Mouse (Mus musculus) kidney, adult 2 months (tissue): ENCODE data around the gene Ldlrap1. TPM values are rescaled to one million over a fixed set of nuclear protein-coding genes. Genes with fewer than 3 reads are reported as not detected.

Experiments used
- DNase-seq: peaks from one replicate; pipeline ENCODE4 v3.0.0; 2021
- H3K27ac ChIP-seq: fragments of 200-500 bp; 2 replicates; pipeline ENCODE4 v1.5.1; 2012; ENCODE audit warnings: low read depth, low read length, control low read depth, inconsistent platforms; ENCODE audit not compliant: insufficient read depth
- H3K27me3 ChIP-seq: fragments of 200-500 bp; replicated peaks from 2 replicates; pipeline ENCODE4 v1.6.1; 2012; ENCODE audit warnings: mild to moderate bottlenecking, moderate library complexity, low read length, inconsistent platforms; ENCODE audit not compliant: control insufficient read depth, insufficient read depth
- H3K36me3 ChIP-seq: fragments of 200-500 bp; 2 replicates; pipeline ENCODE4 v1.6.1; 2012; ENCODE audit warnings: mild to moderate bottlenecking, moderate library complexity, low read length, inconsistent platforms; ENCODE audit not compliant: control insufficient read depth, insufficient read depth
- H3K4me1 ChIP-seq: fragments of 200-500 bp; 2 replicates; pipeline ENCODE4 v1.6.1; 2011; ENCODE audit warnings: low read length; ENCODE audit not compliant: control insufficient read depth, insufficient read depth
- H3K4me3 ChIP-seq: fragments of 200-500 bp; 2 replicates; pipeline ENCODE4 v1.5.1; 2011; ENCODE audit warnings: mild to moderate bottlenecking, low read depth, low read length, control low read depth; ENCODE audit not compliant: insufficient read depth
- CTCF ChIP-seq: fragments of 200-500 bp; conservative IDR thresholded peaks from 2 replicates; pipeline ENCODE4 v1.5.1; 2011; ENCODE audit warnings: low read depth, mild to moderate bottlenecking, control low read depth, low read length, moderate library complexity, mixed read lengths; ENCODE audit not compliant: insufficient read depth, insufficient read length
- POLR2A ChIP-seq: fragments of 200-500 bp; IDR thresholded peaks from one replicate; pipeline ENCODE4 v1.6.1; 2011; ENCODE audit warnings: low read depth, low read length, control low read depth
- WGBS: fragments of 180-500 bp; shearing (Covaris S2); methylation state at CpG from one replicate; pipeline ENCODE4 v1.1.7; 2018; 5-methylcytosine and 5-hydroxymethylcytosine counted together
- polyA plus RNA-seq: library from polyadenylated mRNA; depleted of rRNA; stranded (reverse); fragments of >200 nt; gene quantifications from 2 replicates; pipeline ENCODE4 v1.2.3, GENCODE M21; 2012

Gene Ldlrap1
- polyA plus RNA-seq, 1 experiment = 22.0 TPM

DNA sequence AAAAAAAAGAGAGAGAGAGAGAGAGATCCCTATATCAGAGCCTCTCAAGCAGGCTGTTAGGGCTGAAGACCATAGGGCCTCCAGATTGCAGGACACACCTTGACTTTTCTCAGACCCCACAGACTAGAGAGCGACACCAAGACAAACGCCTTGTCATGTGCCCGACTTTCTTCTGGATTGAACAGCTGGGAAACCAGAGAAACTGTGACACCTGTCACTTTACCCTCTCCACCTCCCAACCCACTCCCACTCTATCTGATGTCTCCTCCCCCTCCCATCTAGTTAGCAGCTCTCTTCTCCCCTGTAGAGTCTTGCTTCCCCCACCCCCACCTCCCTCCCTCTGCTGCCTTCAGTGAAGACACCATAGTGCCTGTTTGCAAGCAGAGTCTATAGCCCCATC lies 28.3 kb downstream of the Ldlrap1 start:
- H3K4me1 ChIP-seq = no peaks in the 10 kb centered on the region
- no peak overlapping the region for H3K27ac ChIP-seq
- TF ChIP-seq POLR2A (no peak), CTCF (no peak)
- no peaks in the 10 kb centered on the region for H3K27me3 ChIP-seq
- no peak for DNase-seq
- no peak overlapping the region for H3K4me3 ChIP-seq
- WGBS = 77% methylated on average over 3 of the region's 3 CpGs
- H3K36me3 ChIP-seq = no peaks in the 10 kb centered on the region

- H3K4me1 ChIP-seq = no peaks in the 10 kb centered on the region
- WGBS = 69% methylated on average over 14 of the region's 14 CpGs
- no peaks in the 10 kb centered on the region for H3K36me3 ChIP-seq
- H3K4me3 ChIP-seq = no peak overlapping the region
- TF ChIP-seq CTCF (no peak), POLR2A (no peak)
- DNase-seq = no peak
- H3K27ac ChIP-seq = no peak overlapping the region
- no peaks in the 10 kb centered on the region for H3K27me3 ChIP-seq
These were observed 30.4 kb downstream of the Ldlrap1 start for GRCm38 (mm10) chr4:134737365-134737910.

DNA sequence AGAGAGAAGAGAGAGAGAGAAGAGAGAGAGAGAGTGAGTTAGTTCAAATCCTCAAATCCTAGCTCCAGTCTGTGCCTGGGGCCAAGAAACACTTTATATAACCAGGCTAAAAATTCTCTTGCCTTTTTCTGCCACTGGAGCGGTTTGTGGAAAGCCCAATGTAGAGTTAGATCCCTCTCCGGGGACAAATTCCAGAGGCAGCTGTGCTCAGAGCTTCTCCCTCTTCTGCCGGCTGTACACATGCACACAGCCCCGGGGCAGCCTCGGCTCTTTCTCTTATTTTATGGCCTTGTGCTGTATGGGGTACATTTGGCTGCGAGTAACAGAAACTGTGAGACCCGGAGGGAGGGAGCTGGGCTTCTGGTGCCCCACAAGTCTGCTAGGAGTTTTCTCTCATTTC lies 31.7 kb downstream of the Ldlrap1 start:
- H3K27me3 ChIP-seq = no peaks in the 10 kb centered on the region
- H3K27ac ChIP-seq = no peak overlapping the region
- no peak overlapping the region for H3K4me3 ChIP-seq
- no peaks in the 10 kb centered on the region for H3K36me3 ChIP-seq
- DNase-seq = no peak
- TF ChIP-seq POLR2A (no peak), CTCF (no peak)
- 48% methylated on average over 7 of the region's 7 CpGs for WGBS
- H3K4me1 ChIP-seq = no peaks in the 10 kb centered on the region

GRCm38 (mm10) chr4:134734629-134735081 lies 33.2 kb downstream of the Ldlrap1 start:
- Histone ChIP-seq H3K4me3 (no peak overlapping the region), H3K27me3 (no peaks in the 10 kb centered on the region), H3K36me3 (no peaks in the 10 kb centered on the region), H3K27ac (no peak overlapping the region; the same call in 1 of the 2 replicates), H3K4me1 (no peaks in the 10 kb centered on the region)
- TF ChIP-seq POLR2A (no peak), CTCF (no peak)
- 48% methylated on average over 9 of the region's 9 CpGs for WGBS
- peak; percentile 45 for DNase-seq

GRCm38 (mm10) chr4:134734038-134734628 lies 33.7 kb downstream of the Ldlrap1 start:
- Histone ChIP-seq H3K4me1 (no peaks in the 10 kb centered on the region), H3K36me3 (no peaks in the 10 kb centered on the region), H3K4me3 (no peak overlapping the region), H3K27me3 (no peaks in the 10 kb centered on the region), H3K27ac (no peak overlapping the region; the same call in 1 of the 2 replicates)
- TF ChIP-seq POLR2A = no peak
- TF ChIP-seq CTCF = no peak
- peak; percentile 59 for DNase-seq
- WGBS = 10% methylated on average over 13 of the region's 13 CpGs

DNA sequence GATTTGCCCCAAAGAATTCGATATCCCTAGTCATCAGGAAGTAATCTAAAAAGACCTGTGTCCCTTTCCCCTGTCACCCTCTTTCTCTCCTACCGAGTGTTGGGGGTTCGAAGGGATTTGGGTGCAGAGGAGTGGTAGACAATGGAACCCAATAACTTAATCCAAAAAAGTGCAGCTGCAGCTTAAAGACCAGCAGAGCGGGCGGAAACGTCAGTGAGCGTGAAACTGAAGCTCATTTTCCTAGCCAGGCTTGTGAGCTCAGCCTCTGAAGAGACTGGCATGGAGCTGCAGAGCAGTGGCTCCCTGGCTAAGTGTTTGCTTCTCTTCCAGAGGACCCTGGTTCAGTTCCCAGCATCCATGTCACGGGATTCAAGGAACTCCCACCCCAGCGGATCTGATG lies 34.5 kb downstream of the Ldlrap1 start:
- H3K4me1 ChIP-seq = no peaks in the 10 kb centered on the region
- no peak overlapping the region for H3K27ac ChIP-seq
- no peak for DNase-seq
- H3K27me3 ChIP-seq = no peaks in the 10 kb centered on the region
- no peaks in the 10 kb centered on the region for H3K36me3 ChIP-seq
- WGBS = 65% methylated on average over 9 of the region's 9 CpGs
- no peak for TF ChIP-seq CTCF
- TF ChIP-seq POLR2A = no peak
- H3K4me3 ChIP-seq = no peak overlapping the region

DNA sequence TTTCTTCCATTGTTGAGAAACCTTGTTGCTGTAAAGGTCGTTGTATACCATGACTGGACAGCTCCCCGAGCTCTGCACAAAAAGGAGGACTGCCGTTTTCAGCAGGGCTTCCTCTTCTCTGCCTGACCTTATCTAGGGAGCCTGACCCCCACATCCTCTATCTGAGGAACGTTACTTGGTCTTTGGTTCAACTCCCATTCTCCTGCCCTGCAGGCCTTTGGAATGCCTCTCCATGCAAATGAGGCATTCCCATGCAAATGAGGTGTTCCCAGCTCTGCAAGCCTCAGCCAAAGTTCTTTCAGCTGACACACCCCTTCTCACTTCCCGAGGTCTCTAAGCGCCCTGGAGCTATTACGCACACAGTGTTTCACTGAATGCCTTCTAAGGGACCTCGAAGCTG lies 37.7 kb downstream of the Ldlrap1 start:
- WGBS = 5% methylated on average over 8 of the region's 8 CpGs

More for the DNA sequence above, 37.7 kb downstream of the Ldlrap1 start:
- TF ChIP-seq POLR2A = no peak
- TF ChIP-seq CTCF = no peak
- H3K4me1 ChIP-seq = no peaks in the 10 kb centered on the region
- H3K4me3 ChIP-seq = no peak overlapping the region
- H3K36me3 ChIP-seq = no peaks in the 10 kb centered on the region
- DNase-seq = peak; percentile 75
- no peaks in the 10 kb centered on the region for H3K27me3 ChIP-seq
- no peak overlapping the region for H3K27ac ChIP-seq
